Mouse (Mus musculus): ENCODE results near the gene Mrps30. TPM values are rescaled to one million over a fixed set of nuclear protein-coding genes. Genes with fewer than 3 reads are reported as not detected.

Gene Mrps30
- total RNA-seq (2023): 14.4 and 16.4 TPM in 2 replicates

GRCm38 (mm10) chr13:118386511-118387447, at the start of gene Mrps30, which contains the start of gene B430218F22Rik:
Gene Mrps30 (minus strand): TSS chr13:118387252.
Gene B430218F22Rik (plus strand): TSS chr13:118386630.

Other genes starting within 250 kb of the Mrps30 start
- gene B430218F22Rik, start 622 bp downstream of the Mrps30 start, total RNA-seq (2023): not detected in 2 replicates